Mouse (Mus musculus): ENCODE results near the gene Oas2. TPM values are rescaled to one million over a fixed set of nuclear protein-coding genes. Genes with fewer than 3 reads are reported as not detected.
"Not testable (repeated sequence)": the region's sequence is repeated elsewhere in the genome, so short reads cannot be mapped to it uniquely, and the experiment has no call there.

Gene Oas2
- 8.3 and 9.0 TPM in 2 replicates for polyA plus RNA-seq (2012; rRNA removed)

DNA sequence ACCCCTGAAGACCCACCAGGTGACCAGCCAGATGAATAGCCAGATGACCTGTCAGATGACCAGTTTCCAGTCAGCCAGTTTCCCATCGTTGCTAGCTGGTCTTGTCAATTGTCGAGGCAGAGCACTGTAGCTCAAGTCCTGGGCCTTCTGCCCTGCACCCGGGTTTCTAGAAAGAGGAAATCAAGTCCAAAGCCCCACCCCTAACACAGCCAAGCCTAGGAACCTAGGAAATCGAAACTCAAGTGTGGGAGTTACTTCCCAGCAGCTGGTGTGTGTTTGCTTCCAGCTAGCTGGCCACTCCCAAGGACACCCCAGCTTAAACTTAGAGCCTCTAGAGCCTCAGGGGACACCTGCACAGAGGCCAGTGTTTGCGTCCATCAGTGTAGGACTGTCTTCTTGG is at the start of gene Oas2:
Oas2 (minus strand) TSS at position 166 of the 400 bp plus-strand sequence.
- DNase-seq (ENCODE audit: low spot score), result no peak

DNA sequence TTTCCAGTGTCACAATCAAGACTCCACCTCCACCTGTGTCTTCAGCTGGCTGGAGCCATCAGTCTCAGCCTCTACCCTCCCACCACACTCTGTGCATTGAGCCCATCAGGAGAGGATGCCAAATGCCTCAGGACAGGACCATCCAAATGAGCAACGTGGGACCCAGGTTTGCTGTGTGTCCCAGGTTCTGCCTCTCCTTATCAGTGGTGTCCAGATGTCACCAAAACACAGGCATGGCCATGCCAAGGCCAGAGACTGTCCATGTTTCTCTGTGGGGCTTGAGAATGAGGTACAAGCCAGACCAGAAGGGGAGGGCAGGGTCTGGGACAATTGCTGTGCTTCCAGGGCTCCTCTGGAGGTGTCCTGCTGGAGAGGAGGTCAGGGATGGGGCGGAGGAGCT is 49.3 kb upstream of the Oas2 start:
- not testable (repeated sequence) for DNase-seq (ENCODE audit: low spot score)

DNA sequence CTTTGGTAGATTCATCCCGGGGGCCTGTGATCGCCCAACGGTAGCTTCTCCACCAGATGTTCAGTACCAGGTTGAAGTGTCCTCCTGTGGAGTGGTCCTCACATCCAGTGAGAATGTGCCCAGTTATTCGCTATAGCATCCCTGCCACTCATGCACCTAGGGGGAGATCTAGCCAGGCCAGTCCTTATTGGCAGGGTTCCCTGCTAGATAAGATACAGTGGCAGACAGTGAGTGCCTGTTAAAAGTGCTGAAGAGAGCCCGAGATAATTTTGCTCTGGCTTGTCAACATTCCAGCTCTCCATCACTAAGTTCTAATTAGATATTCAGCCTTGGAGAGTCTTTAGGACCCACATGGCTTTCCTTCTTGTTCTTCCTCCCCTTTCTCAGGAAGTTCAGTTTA is 48.5 kb upstream of the Oas2 start:
- DNase-seq (ENCODE audit: low spot score), result not testable (repeated sequence)

DNA sequence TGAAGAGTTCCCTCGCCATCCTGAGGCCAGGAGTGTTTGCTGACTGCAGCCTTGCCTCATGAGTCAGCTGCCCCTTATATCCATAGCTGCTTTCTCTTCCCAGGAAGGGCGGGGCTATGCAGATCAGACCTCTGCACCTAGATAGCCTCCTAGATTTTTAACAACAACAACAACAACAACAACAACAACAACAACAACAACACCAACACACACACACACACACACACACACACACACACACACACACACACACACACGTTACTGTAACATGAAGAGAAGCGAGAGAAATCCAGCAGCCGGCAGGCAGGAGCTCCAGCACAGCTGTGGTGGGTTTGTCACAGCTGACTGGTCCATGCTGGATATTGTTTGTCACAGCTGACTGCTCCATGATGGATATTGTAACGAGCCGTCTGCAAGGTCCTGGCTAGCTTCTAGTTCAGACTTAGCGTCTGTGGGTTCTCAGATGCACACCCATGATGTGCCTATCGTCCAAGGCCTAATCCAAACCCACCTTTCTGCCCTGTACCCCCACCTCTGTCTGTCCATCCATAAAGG is 45.9 kb upstream of the Oas2 start, which contains the start of gene Oas1e:
Oas1e (minus strand) TSS at position 51 of the 555 bp plus-strand sequence.
- DNase-seq (ENCODE audit: low spot score), result not testable (repeated sequence)

DNA sequence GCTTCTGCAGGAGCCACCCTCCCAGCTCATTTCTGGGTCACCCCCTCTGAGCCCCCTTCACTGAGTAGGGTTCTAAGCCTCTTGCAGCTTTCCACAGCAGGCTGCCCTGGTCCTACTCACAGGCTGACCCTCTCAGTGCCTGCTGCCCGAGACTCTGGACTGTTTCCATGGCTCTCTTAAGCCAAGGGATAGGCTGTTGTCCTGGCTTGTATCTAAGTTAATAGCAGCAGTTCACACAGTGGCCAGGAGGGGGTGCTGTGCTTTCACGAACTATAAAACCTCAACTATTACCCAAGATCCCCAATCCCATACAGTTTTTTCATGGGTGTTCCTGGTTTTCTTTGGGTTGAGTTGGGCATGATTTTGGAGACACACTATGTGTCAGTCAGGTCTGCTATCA is 43.4 kb upstream of the Oas2 start:
- no peak for DNase-seq (ENCODE audit: low spot score)

DNA sequence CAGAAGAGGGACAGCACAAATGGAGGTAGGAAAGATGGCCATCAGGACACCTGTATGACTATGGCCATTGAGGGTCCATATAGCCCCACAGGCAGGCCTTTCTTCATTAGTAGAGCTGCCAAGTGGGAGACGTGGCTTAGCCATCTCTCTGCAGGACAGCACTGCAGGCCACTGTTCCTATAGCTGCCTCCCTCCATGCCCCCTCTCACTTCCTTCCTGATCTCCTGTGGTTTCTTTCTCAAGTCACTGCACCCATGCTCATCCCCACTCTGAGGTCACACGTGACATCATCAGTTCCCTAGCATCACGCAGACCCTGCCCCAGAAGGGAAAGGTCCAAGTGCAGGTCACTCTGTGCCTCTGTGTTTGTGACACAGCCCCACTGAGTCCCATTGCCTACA is 37.4 kb upstream of the Oas2 start:
- DNase-seq (ENCODE audit: low spot score), result no peak

DNA sequence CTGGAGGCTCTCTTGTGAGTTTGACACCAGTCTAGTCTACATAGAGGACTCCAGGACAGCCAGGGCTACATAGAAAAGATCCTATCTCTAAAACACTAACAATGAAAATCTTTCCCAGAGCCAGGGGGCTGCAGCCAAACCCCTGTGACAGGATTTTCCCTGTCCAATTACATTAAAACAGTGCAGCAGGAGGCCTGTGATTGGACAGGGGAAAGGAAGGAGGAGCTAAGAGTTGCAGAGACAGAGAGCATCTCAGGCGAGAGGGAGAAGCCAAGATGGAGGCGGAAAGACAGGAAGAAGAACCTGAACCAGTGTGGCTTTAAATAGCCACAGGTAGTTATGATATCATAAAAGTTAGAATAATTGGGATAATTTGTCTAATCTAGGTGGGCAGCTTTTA is 32.8 kb upstream of the Oas2 start:
- no peak for DNase-seq (ENCODE audit: low spot score)

DNA sequence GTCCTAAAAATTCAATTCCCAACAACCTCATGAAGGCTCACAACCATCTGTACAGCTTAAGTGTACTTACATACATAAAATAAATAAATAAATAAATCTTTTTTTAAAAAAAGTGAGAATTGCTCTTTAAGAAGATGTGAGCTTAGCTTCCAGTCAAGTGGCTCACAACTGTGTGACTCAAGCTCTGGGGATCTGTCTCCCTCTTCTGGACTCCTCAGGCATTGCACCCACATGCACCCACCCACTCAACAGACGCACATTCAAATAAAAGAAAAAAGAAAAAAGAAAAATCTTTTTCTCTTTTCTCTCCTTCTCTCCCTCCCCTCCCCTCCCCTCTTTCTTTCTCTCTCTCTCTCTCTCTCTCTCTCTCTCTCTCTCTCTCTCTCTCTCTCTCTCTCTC is 32.0 kb upstream of the Oas2 start:
- no peak for DNase-seq (ENCODE audit: low spot score)

DNA sequence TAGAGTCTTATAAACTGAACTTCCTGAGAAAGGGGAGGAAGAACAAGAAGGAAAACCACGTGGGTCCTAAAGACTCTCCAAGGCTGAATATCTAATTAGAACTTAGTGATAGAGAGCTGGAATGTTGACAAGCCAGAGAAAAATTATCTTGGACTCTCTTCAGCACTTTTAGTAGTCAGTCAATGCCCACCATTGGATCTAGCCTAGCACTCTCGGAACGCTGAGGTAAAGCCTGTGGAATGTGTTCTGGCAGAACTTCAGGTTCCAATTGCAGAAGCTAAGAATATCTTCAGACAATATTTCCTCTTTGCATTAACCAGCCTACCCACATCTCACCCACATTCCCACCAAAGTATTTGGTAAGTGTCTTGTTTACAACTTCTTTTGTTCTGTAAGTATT is 30.3 kb upstream of the Oas2 start:
- no peak for DNase-seq (ENCODE audit: low spot score)

DNA sequence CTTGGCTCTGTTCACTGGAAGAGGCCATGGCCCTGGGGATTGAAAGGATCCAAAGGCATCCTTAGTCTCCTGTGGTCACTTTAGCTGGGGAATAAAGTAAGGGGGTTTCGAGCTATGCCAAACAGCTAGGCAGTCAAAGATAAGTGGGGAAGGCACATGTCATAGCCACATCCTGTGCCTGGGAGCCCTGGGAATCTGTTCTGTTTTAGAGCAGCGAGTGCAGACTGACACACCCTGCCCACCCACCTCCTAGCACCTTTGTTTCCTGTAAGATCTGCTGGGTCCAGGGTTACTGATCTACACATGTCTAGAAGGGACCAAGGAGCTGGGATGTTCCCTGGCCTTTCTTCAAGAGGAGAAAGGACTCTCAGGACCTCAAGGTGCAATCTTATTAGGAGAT is 29.3 kb upstream of the Oas2 start:
- no peak for DNase-seq (ENCODE audit: low spot score)

DNA sequence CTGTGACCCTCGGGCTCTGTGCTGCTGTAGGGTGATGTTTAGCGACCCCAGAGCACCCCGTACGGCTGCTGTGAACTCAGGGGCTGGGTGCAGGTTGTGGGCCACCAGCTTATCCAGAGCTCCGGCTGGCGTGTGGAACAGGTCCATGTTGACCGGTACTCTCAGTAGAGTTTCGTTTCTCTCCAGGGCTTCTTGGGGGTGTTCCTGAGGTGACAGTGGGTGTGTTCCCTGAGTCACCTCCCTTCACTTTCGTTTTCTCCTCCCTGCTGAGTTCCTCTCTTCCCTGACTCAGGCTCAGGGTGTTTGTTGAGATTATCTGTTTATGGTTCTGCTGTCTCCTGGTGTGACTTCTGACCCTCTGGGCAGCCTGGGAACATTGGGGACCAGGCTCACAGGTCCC is 27.8 kb upstream of the Oas2 start, which contains the start of gene Oas3:
Oas3 (minus strand) TSS at position 184 of the 400 bp plus-strand sequence.
- DNase-seq (ENCODE audit: low spot score), result no peak

DNA sequence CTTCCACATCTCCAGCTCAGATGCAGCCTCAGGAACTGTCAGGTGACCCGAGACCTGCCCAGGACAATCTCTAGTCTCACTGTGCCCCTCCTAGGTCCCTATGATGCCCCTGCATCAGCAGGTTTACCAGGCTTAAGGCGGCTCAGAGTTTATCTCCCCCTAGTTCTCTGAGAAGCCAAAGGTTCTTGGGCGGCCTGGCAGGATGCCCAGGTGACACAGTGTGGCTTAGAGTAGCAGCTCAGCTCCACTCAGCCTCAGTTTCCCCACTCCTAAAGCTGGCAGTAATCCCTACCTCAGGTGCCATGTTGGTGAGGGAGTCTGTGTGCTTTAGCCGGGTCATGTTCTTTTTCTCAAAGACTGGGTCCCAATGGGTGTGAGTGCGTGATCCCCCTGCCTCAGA is 27.1 kb upstream of the Oas2 start:
- no peak for DNase-seq (ENCODE audit: low spot score)

DNA sequence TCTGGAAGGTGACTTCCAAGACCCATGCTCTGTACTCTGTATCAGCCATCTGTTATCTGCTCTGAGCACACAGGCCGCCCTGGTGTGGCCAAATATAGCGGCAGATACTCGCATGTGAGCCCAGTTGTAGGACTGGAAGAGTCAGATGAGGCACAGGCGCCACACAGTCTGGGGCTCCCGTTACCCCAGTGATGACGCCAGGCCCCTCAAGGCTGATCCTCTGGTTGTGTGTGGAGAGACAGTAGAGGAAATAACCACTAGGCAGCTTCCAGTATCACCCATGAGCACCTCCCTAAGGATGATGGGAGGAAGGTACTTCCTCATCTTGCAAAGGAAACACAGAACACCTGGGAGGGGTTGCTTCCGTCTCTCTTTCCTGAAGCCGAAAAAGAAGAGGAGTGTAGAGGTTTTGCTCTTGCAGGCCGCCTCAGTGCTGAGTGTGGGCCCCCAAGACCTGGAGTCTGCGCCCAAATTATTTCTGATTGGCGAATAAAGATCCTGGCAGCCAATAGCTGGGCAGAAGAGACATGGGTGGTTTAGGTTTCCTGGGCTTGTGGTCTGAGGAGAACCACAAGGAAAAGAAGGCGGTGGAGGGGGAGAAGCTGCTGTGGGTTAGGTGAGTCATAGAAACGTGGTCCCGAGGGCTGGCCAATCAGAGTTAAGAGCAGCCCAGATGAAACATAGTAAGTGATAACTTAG is 25.8 kb upstream of the Oas2 start:
- DNase-seq (ENCODE audit: low spot score), result no peak

DNA sequence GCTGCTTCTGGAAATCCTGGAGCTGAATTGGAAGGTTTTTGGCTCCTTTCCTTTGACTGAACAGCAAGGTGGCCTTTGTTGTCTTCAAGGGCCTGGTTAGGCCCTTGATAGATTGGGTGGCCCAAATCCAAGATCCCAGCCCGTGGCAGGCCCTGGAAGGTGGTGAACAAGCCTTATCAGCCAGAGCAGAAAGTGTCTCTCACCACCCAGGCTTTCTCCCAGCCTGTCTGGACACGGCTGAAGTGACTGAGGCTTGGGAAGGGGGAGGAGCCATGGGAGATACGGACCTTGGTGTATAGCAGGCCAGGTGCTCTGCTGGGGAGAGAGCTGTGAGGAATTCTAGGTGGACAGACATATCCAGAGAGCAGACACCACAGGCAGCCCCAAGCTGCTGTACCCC is 19.7 kb upstream of the Oas2 start:
- no peak for DNase-seq (ENCODE audit: low spot score)

DNA sequence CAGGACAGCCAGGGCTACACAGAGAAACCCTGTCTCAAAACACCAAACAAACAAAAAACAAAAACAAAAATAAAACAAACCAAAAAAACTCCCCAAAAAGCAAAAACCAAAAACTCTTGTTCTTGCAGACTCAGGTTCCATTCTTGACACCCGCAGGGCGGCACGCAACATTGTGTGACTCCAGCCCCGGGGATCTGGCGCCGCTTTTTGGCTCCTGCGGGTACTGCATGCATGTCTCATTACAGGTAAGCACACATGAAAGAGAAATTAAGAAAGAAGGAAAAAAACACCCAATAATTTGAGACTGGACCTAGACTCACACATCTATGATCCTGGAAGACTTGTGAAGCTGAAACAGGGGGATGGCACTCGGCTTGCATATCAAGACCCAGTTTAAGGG is 15.4 kb upstream of the Oas2 start:
- no peak for DNase-seq (ENCODE audit: low spot score)

DNA sequence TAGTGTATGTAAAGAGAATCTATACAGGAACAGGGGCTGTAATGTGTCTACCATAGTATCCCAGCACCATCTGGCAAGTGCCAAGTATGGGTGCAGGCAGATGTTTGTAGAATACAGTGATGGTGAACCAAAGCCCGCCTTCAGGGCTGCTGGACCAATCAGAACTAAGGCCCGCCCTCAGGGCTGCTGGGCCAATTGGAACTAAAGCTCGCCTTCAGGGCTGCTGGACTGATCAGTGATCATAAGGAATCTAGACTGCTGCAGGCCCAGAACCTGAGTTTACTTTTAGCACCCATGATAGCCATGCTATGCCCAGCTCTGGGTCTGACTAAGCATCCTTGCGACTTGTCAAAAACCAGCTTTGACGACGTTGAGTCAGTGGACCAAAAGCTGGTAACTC is 12.2 kb upstream of the Oas2 start:
- DNase-seq (ENCODE audit: low spot score), result no peak

DNA sequence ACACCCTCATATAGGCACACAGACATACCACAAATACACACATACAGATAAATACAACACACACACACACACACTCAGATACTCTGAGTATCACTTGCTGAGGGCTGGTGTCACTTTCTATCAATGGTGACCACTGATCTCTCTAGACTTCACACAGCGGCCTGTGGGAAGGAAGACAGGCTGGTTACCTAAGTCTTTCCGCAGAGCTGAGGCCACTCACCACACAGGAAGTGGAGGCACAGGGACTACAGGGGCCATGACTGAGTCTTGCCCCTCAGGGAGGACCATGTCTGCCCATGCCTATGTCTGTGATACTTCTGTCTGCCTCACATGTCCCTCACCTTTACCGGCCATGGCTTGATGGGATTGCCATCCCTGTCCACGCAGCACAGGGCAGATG is 4.6 kb upstream of the Oas2 start:
- DNase-seq (ENCODE audit: low spot score), result no peak

DNA sequence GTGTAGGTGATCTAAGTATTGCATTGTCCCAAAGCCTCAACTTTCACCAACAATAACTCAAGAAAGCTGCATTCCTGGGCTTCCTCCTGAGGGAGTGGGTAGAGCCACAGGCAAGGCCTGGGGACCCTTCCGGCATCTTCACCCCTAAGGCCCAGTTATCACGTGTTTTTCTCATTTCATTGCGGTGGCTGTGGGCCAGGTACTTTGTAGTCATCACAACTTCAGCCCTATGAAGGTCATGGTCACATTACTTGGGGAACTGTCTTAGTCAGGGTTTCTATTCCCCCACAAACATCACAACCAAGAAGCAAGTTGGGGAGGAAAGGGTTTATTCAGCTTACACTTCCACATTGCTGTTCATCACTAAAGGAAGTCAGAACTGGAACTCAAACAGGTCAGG is 3.1 kb upstream of the Oas2 start:
- no peak for DNase-seq (ENCODE audit: low spot score)

DNA sequence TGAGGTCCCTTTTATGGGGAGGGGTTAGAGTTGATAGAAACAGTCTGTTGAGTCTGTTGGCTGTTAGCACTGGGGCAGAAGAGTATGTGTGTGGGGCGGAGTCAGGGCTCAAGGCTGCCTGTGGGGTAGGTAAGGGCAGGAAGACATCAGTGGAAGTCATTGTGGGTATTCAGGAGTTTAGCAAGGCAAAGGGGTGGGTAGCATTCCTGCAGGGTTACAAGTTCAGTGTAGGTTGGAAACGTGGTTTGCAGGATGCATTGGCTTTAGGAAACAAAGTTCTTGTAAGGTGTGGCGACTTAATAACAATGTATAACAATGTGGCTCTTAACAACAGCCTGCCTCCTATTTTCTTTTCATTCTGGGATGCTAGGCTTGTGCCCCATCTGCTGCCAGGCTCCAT is 1.6 kb upstream of the Oas2 start:
- no peak for DNase-seq (ENCODE audit: low spot score)

DNA sequence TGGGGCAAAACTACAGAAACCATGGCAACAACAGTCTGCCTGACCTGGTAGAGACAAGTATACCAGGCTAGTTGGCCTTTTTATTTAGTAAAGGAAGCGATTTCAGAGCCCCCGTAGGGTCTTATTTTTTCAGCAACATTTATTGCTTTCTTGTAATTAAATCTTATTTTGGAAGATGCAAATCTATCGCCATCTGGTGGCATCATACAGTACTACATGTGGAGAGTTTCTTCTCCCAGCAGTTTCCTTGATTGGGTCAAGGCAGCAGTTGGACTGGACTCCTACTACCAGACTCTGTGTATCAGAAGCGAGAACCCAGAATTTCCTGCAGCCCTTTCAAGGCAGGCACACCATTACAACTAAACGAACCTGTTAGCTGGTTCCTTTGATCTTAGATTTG is 3.2 kb downstream of the Oas2 start:
- DNase-seq (ENCODE audit: low spot score), result no peak

DNA sequence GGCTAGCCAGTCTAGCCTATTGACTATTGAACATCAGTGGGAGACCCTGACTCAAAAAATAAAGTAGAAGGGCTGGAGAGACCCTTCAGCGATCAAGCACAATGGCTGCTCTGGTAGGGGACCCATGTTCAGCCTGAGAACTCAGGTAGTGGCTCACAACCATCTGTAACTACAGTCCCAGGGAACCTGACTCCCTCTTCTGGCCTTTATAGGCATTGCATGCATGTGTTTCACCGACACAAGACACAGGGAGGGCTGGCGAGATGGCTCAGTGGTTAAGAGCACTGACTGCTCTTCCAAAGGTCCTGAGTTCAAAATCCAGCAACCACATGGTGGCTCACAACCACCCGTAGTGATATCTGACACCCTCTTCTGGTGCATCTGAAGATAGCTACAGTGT is 7.5 kb downstream of the Oas2 start:
- DNase-seq (ENCODE audit: low spot score), result no peak

DNA sequence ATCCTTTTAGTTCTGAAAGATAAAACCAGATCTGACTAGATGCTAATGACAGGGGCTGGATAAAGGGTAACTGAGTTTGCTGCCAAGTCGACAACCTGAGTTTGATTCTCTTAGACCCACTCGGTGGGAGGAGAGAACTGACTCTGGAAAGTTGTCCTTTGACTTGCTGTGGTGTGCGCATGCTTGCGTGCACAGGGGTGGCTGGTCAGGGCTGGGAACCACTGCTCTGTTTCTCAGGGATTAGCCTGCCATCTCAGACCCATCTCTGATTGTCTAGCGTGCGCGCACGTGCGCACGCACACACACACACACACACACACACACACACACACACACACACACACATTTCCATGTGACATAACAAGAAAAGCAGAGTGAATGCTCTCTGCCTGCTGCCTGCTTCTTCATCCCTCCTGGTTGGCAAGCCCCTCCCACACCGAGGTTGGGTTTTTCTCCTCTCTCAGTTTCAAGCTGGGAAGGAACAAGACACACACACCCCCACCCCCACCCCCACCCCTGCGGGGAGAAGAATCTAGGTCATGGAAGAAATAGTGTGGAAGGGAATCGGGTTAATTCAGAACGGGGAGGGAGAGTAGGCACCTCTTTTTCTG is 15.2 kb downstream of the Oas2 start:
- no peak for DNase-seq (ENCODE audit: low spot score)

DNA sequence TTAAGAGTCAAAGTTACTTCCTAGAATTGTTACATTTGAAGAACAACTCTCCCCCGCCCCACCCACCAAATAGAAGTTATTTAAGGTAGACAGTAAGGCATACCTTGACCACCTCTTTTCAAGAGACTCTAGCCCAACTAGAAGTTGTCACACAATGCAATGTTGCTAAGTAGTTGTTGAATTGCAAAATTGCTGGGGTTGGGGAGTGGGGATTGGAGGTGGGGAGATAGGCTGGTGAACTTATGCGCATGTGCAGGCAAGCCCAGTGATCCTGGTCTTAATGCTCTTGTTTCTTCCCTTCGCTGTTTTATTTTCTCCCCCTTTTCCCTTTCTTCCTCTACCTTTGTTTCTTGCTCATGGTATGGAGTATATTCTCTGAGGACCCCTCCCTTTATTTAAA is 16.0 kb downstream of the Oas2 start:
- no peak for DNase-seq (ENCODE audit: low spot score)
